Mouse (Mus musculus) C2C12 (cell line): Measurements from ENCODE around the gene Mfsd2a.

Source experiments
- CTCF ChIP-seq: IDR thresholded peaks from one replicate; pipeline ENCODE4 v1.5.1; 2011; ENCODE audit not compliant: control insufficient read depth, insufficient read depth, insufficient read length
- FOSL1 ChIP-seq: IDR thresholded peaks from one replicate; pipeline ENCODE4 v1.8.0; 2011; ENCODE audit warnings: mild to moderate bottlenecking, low read length; ENCODE audit not compliant: poor library complexity, insufficient read depth, severe bottlenecking

DNA sequence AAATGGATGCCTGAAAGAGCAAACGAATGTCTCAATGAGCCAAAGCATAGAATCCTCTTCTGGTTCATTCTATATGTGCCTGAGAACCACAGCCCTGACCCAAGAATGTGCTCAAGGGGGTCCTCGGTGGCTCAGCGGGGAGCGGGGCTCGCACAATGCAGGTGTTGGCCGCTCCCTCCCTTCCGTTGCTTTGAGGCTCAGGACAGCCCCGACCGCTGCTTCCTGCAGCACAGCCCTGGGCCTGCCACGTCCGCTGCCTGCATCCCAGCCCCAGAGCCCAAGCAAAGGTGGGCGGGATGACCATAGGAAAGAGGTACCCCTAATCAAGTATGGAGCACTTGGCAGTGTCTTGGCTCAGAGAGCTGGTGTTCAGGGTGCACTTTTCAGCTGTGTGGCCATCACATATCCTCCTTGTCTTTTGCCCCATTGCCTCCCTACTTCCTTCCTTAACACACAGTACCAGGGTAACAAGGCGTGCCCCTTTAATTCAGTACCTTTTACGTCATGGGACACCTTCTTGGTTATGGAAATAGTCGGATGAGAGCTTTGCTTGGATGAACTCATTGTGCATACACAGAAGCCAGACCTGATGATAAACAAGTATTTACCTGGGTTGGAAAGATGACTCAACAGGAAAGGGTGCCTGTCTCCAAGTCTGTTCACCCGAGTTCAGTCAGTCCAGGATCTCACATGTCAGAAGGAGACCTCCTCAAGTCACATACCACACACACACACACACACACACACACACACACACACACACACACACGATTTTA lies 22.7 kb upstream of the Mfsd2a start:
- TF ChIP-seq FOSL1 (no peak), CTCF (no peak)
